Mouse (Mus musculus) adrenal gland, postnatal 25 days (tissue): Measurements from ENCODE around the gene Pdzd3. TPM values are rescaled to one million over a fixed set of nuclear protein-coding genes. Genes with fewer than 3 reads are reported as not detected.
A peak's percentile ranks its signal among the peaks of the same experiment; 100 is the strongest.
"Not testable (repeated sequence)": the region's sequence is repeated elsewhere in the genome, so short reads cannot be mapped to it uniquely, and the experiment has no call there.

Experiments used
- DNase-seq: peaks from one replicate; pipeline ENCODE4 v3.0.0; 2021; ENCODE audit warnings: mixed read lengths
- long read RNA-seq: library from polyadenylated mRNA; stranded (forward); transcript quantifications from one replicate; pipeline ENCODE4 v2.0.0, GENCODE M21; 2021
- total RNA-seq: library from RNA; stranded (reverse); gene quantifications from 2 replicates; pipeline ENCODE4 v1.2.3, GENCODE M21; 2021

The Pdzd3 gene
- total RNA-seq = 0.27 TPM in 1 of 2 replicates, not detected in the other
- long read RNA-seq, partial matches to known transcripts = 0 of 1 reads
- long read RNA-seq, other reads (novel, unspliced or antisense) = 1 of 1 reads

DNA sequence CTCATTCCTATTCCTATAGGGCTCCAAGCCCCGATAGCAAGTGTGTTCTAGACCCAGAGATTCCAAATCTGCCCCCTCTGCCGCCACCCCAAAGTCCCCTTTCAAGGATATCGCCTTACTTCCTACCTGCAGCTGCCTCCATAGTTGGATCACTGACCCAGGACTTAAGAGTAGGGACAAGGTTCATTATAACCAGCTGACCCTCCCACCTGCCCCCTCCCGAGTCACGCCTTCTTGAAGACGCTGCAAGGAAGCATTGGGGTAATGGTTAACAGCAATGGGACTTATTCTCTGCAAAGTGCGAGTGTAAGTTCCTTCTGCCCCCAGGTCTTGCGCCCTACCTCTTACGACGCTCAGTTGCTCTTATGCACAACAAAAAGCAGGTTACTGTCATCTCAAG, at the start of gene Pdzd3:
Pdzd3 (minus strand) TSS at position 158 of the 400 bp plus-strand sequence.
- no peak for DNase-seq

DNA sequence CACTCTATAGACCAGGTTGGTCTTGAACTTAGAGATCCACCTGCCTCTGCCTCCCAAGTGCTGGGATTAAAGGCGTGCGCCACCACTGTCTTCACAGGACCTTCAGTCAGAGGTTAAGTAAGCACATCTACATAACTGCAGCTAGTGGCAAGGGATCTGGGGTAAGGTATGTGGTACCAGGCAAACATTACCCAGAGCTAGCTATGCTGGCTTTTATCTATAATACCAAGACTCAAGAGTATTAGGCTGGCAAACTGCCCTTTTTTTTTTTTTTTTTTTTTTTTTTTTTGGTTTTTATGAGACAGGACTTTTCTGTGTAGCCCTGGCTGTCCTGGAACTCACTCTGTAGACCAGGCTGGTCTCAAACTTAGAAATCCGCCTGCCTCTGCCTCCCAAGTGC, 48.7 kb upstream of the Pdzd3 start:
- not testable (repeated sequence) for DNase-seq

- peak; percentile 35 for DNase-seq
Observed at GRCm38 (mm10) chr9:44292490-44292889, 41.2 kb upstream of the Pdzd3 start.

DNA sequence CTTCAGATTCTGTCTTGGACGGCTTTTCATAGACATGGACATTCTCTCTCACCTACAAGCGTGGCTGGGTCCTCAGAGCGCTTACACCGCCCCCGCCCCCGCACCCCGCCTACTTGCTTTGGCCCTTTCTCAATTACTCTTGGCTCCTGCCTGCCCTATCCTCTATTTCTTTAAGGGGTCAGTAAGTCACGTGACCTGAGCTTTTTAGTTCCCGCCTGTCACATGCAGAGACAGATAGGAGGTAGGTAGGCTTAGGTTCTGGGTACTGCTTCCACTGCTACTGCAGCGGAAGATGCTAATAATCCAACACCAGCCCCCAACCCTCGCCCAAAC, 37.7 kb upstream of the Pdzd3 start:
- DNase-seq = no peak

- DNase-seq = peak; percentile 61
Observed at GRCm38 (mm10) chr9:44288076-44288958, 37.0 kb upstream of the Pdzd3 start, which contains the start of gene Abcg4. Abcg4 (minus strand) TSS chr9:44288615.

GRCm38 (mm10) chr9:44287401-44288075, 36.3 kb upstream of the Pdzd3 start:
- peak; percentile 58 for DNase-seq

- no peak for DNase-seq
Observed at GRCm38 (mm10) chr9:44287003-44287400, 35.7 kb upstream of the Pdzd3 start.

DNA sequence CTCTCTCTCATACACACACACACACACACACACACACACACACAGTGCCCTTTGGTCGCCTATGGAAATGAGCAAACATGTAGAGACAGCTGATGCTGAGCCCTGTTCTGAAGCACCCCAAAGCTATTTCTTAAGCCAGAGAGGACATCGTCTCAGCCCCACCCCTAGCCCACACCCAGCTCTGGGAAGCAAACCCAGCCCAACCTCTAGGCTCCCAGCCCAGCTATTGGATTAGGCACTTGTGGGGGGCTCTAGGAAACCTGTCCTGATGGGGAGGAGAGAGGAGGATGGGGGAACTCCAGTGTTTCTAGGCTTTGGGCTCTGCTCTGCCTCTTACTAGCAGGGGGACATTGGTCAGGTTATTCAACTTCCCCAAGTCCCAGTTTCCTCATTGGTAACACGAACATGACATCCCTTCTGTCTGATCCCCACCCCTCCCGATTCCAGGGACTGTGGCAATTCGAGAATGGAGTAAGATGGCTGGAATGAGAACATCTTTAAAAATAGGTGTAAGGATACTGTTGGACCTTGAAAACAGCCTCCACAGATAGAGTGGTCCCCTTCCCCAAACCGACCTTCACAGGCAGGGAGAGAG, 35.1 kb upstream of the Pdzd3 start:
- no peak for DNase-seq

- peak; percentile 53 for DNase-seq
Observed at GRCm38 (mm10) chr9:44283183-44283582, 31.9 kb upstream of the Pdzd3 start.

DNA sequence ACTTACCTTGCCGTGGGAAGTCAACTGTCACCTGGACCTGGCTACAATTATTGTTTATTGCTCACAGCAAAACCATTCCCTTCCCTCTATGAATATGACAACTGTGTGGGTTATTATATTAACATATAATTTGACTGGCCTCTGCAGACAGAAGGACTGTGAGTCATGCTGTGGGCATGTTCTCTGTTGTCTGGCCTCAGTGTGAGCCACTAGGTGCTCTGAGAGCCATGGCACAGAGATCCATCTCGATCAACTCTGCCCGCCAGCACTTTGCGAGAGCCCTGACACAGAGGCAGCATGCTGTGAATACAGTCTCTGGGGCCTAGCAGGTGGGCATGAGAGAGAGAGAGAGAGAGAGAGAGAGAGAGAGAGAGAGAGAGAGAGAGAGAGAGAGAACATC, 18.7 kb upstream of the Pdzd3 start:
- DNase-seq = peak; percentile 31

DNA sequence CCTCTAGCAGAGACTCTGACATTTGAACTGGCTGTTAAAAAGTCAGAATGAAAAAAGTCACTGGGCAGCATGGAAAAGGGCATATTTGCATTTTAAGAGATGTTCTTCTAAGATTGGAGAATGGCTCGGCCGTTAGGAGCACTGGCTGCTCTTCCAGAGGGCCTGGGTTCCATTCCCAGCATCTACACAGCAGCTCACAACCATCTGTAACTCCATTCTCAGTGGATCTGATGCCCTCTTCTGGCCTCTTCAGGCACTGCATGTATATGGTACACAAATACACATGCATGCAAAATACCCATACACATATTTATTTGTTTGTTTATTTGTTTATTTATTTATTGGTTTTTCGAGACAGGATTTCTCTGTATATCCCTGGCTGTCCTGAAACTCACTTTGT, 17.8 kb upstream of the Pdzd3 start:
- DNase-seq = no peak

GRCm38 (mm10) chr9:44268432-44268831, 17.2 kb upstream of the Pdzd3 start, which contains the start of gene Nlrx1:
Nlrx1 (minus strand) TSS chr9:44268599.
- no peak for DNase-seq

GRCm38 (mm10) chr9:44268027-44268360, 16.7 kb upstream of the Pdzd3 start:
- peak; percentile 96 for DNase-seq

- peak; percentile 40 for DNase-seq
Observed at GRCm38 (mm10) chr9:44267319-44268026, 16.2 kb upstream of the Pdzd3 start.

GRCm38 (mm10) chr9:44266478-44267226, 15.4 kb upstream of the Pdzd3 start:
- DNase-seq = no peak

DNA sequence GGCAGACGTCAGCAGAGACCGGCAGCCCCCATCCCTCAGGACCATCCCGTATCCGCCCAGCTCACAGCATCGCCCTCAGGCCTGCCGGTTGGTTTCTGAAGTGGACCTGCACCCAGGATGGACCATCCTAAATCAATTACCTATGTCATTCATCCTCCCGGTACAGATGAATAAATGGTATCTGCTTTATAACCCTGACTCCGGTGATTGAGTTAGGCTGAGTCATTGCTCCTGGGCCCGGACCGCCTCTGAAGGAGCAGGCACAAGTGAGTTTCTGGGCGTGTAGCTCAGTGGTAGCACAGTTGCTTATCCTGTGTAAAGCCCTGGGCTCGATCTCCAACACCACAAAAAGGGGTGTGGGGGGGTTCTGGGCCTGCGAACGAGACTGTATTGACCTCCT, 10.1 kb upstream of the Pdzd3 start:
- no peak for DNase-seq

GRCm38 (mm10) chr9:44259014-44259413, 7.7 kb upstream of the Pdzd3 start:
- no peak for DNase-seq

DNA sequence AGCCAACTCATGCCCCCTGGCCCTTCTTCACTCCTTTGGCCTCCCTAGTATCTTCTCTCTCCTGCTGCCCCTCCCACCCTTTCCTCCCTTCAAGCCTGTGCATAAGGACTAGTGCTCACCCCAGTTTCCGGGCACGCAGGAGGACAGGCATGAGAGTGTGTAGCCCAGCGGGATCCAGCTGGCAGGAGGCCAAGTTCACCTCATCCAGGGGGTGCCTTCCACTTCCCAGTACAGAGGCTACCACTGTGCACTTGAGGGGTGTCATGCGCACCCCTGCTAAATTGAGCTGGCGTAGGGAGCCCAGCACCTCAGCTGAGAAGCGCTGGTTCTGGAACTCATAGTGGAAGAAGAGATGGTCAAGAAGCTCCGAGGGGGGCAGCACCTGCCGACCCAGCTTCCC, 4.9 kb upstream of the Pdzd3 start:
- no peak for DNase-seq

GRCm38 (mm10) chr9:44255136-44255521, 3.9 kb upstream of the Pdzd3 start:
- DNase-seq = no peak

GRCm38 (mm10) chr9:44254508-44255135, 3.4 kb upstream of the Pdzd3 start:
- no peak for DNase-seq

- no peak for DNase-seq
Observed at GRCm38 (mm10) chr9:44253441-44253840, 2.2 kb upstream of the Pdzd3 start.
